Mouse (Mus musculus) megakaryocyte, embryonic 14.5 days (primary cell): ENCODE measurements around the gene Sema4b. TPM values are rescaled to one million over a fixed set of nuclear protein-coding genes. Genes with fewer than 3 reads are reported as not detected.
A peak's percentile ranks its signal among the peaks of the same experiment; 100 is the strongest.

Source experiments
- H3K27me3 ChIP-seq: replicated peaks from 2 replicates; pipeline ENCODE3; 2012; ENCODE audit warnings: inconsistent platforms
- H3K36me3 ChIP-seq: replicated peaks from 2 replicates; pipeline ENCODE3; 2012; ENCODE audit warnings: low read length, inconsistent platforms, mixed read lengths
- H3K4me1 ChIP-seq: 2 replicates; pipeline ENCODE4 v1.6.1; 2012; ENCODE audit warnings: inconsistent platforms
- H3K4me3 ChIP-seq: replicated peaks from 2 replicates; pipeline ENCODE3; 2012; ENCODE audit warnings: moderate library complexity, mild to moderate bottlenecking, inconsistent platforms
- H3K9me3 ChIP-seq: 2 replicates; pipeline ENCODE4 v1.6.1; 2012; ENCODE audit warnings: inconsistent platforms
- FLI1 ChIP-seq: IDR thresholded peaks from 2 replicates; pipeline ENCODE4 v1.6.1; 2012; ENCODE audit warnings: low read length, inconsistent platforms, mixed read lengths
- GATA1 ChIP-seq: IDR thresholded peaks from 3 replicates; pipeline ENCODE4 v1.6.1; 2012; ENCODE audit warnings: mixed read lengths, low read length, inconsistent platforms, borderline replicate concordance
- polyA plus RNA-seq: library from polyadenylated mRNA; stranded (reverse); fragments of >175 nt; gene quantifications from 2 replicates; pipeline ENCODE4 v1.2.3, GENCODE M21; 2012; ENCODE audit warnings: low replicate concordance; ENCODE audit not compliant: insufficient read depth

Gene Sema4b
- polyA plus RNA-seq, 1 experiment = 30.8 TPM

- peaks cover 81% of the 10 kb centered on the region for H3K36me3 ChIP-seq
- TF ChIP-seq FLI1 (no peak), GATA1 (no peak)
These were observed 24.3 kb downstream of the Sema4b start for GRCm38 (mm10) chr7:80210982-80211381.

GRCm38 (mm10) chr7:80213604-80214003, 27.0 kb downstream of the Sema4b start:
- peaks cover 82% of the 10 kb centered on the region for H3K4me1 ChIP-seq

More at GRCm38 (mm10) chr7:80210982-80211381, 24.3 kb downstream of the Sema4b start:
- Histone ChIP-seq H3K27me3 (no peaks in the 10 kb centered on the region), H3K4me3 (peak overlapping the region; percentile 80), H3K4me1 (peaks cover 98% of the 10 kb centered on the region), H3K9me3 (no peaks in the 10 kb centered on the region)

GRCm38 (mm10) chr7:80214459-80214858, 27.8 kb downstream of the Sema4b start:
- H3K27me3 ChIP-seq = no peaks in the 10 kb centered on the region
- peaks cover 76% of the 10 kb centered on the region for H3K4me1 ChIP-seq
- TF ChIP-seq GATA1 = no peak
- no peak for TF ChIP-seq FLI1
- no peaks in the 10 kb centered on the region for H3K9me3 ChIP-seq
- H3K36me3 ChIP-seq = peaks cover 94% of the 10 kb centered on the region
- no peak overlapping the region for H3K4me3 ChIP-seq

More at GRCm38 (mm10) chr7:80213604-80214003, 27.0 kb downstream of the Sema4b start:
- peaks cover 86% of the 10 kb centered on the region for H3K36me3 ChIP-seq
- TF ChIP-seq FLI1 (no peak), GATA1 (no peak)
- H3K4me3 ChIP-seq = no peak overlapping the region
- no peaks in the 10 kb centered on the region for H3K9me3 ChIP-seq
- no peaks in the 10 kb centered on the region for H3K27me3 ChIP-seq

GRCm38 (mm10) chr7:80215398-80215797, 28.8 kb downstream of the Sema4b start:
- no peak for TF ChIP-seq GATA1
- no peak for TF ChIP-seq FLI1
- Histone ChIP-seq H3K36me3 (peaks cover 98% of the 10 kb centered on the region), H3K4me1 (peaks cover 74% of the 10 kb centered on the region), H3K9me3 (no peaks in the 10 kb centered on the region), H3K4me3 (no peak overlapping the region), H3K27me3 (no peaks in the 10 kb centered on the region)

GRCm38 (mm10) chr7:80216566-80216965, 29.9 kb downstream of the Sema4b start:
- H3K27me3 ChIP-seq = no peaks in the 10 kb centered on the region
- TF ChIP-seq FLI1 (no peak), GATA1 (no peak)
- H3K4me1 ChIP-seq = peaks cover 66% of the 10 kb centered on the region
- no peak overlapping the region for H3K4me3 ChIP-seq
- no peaks in the 10 kb centered on the region for H3K9me3 ChIP-seq
- peaks cover 99% of the 10 kb centered on the region for H3K36me3 ChIP-seq

GRCm38 (mm10) chr7:80218666-80219065, 32.0 kb downstream of the Sema4b start:
- TF ChIP-seq GATA1 (no peak), FLI1 (no peak)
- no peaks in the 10 kb centered on the region for H3K9me3 ChIP-seq
- no peak overlapping the region for H3K4me3 ChIP-seq
- H3K4me1 ChIP-seq = peaks cover 48% of the 10 kb centered on the region
- no peaks in the 10 kb centered on the region for H3K27me3 ChIP-seq
- peaks cover 98% of the 10 kb centered on the region for H3K36me3 ChIP-seq

GRCm38 (mm10) chr7:80220237-80220797, 33.7 kb downstream of the Sema4b start:
- H3K36me3 ChIP-seq = peaks cover 98% of the 10 kb centered on the region
- peaks cover 38% of the 10 kb centered on the region for H3K4me1 ChIP-seq
- TF ChIP-seq GATA1 (no peak), FLI1 (no peak)
- H3K4me3 ChIP-seq = no peak overlapping the region
- no peaks in the 10 kb centered on the region for H3K27me3 ChIP-seq
- no peaks in the 10 kb centered on the region for H3K9me3 ChIP-seq

GRCm38 (mm10) chr7:80221179-80221750, 34.6 kb downstream of the Sema4b start:
- Histone ChIP-seq H3K4me3 (no peak overlapping the region), H3K27me3 (no peaks in the 10 kb centered on the region), H3K9me3 (no peaks in the 10 kb centered on the region), H3K4me1 (peaks cover 33% of the 10 kb centered on the region), H3K36me3 (peaks cover 98% of the 10 kb centered on the region)
- no peak for TF ChIP-seq FLI1

- H3K4me3 ChIP-seq = no peak overlapping the region
- peaks cover 66% of the 10 kb centered on the region for H3K4me1 ChIP-seq
- TF ChIP-seq GATA1 (no peak), FLI1 (no peak)
- peaks cover 85% of the 10 kb centered on the region for H3K36me3 ChIP-seq
- H3K9me3 ChIP-seq = no peaks in the 10 kb centered on the region
- no peaks in the 10 kb centered on the region for H3K27me3 ChIP-seq
These were observed 40.4 kb downstream of the Sema4b start for GRCm38 (mm10) chr7:80227065-80227464.

GRCm38 (mm10) chr7:80230196-80230595, 43.6 kb downstream of the Sema4b start:
- H3K36me3 ChIP-seq = peaks cover 55% of the 10 kb centered on the region
- TF ChIP-seq FLI1 = no peak
- TF ChIP-seq GATA1 = no peak

More at GRCm38 (mm10) chr7:80230196-80230595, 43.6 kb downstream of the Sema4b start:
- Histone ChIP-seq H3K4me3 (peak overlapping the region; percentile 70), H3K27me3 (no peaks in the 10 kb centered on the region), H3K4me1 (peaks cover 77% of the 10 kb centered on the region), H3K9me3 (no peaks in the 10 kb centered on the region)
